Mouse (Mus musculus) brain, embryonic 14.5 days (tissue): ENCODE measurements around the gene Fxn.

Experiments used
- CTCF ChIP-seq: fragments of 200-500 bp; IDR thresholded peaks from 2 replicates; pipeline ENCODE4 v1.5.1; 2012; ENCODE audit warnings: inconsistent platforms, mild to moderate bottlenecking, moderate library complexity, borderline replicate concordance; ENCODE audit not compliant: insufficient read depth, insufficient read length; ENCODE audit errors: extremely low read depth
- POLR2A ChIP-seq: fragments of 200-500 bp; IDR thresholded peaks from 2 replicates; pipeline ENCODE4 v1.6.1; 2012; ENCODE audit warnings: mild to moderate bottlenecking, inconsistent platforms, borderline replicate concordance; ENCODE audit not compliant: poor library complexity, insufficient read depth, insufficient read length, severe bottlenecking; ENCODE audit errors: extremely low read depth

DNA sequence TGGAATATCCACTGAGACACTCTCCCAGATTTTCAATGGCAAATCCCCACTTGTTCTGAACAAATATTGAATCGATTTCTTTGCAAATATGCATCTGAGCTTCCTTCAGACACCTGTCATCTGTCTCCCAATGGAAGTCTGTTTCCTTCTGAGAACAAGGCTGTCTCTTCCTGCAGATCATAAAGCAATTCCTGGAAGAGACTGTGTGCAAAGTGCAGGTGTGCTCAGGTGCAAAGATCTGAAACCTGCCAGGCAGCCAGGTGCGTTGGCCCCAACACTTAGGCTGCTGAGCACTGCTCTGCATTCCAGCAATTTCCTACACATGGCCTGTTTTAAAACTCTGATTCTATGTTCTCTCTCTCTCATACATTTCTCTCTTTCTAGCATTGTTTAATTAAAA, 37.3 kb upstream of the Fxn start:
- TF ChIP-seq CTCF, result no peak
- no peak for TF ChIP-seq POLR2A
